Mouse (Mus musculus) forebrain, embryonic 11.5 days (tissue): ENCODE data around the gene Emilin2. TPM values are rescaled to one million over a fixed set of nuclear protein-coding genes. Genes with fewer than 3 reads are reported as not detected.
"Not testable (repeated sequence)": the region's sequence is repeated elsewhere in the genome, so short reads cannot be mapped to it uniquely, and the experiment has no call there.

Experiments used
- ATAC-seq: fragments of 200-750 bp; cut with Nextera tagmentation; replicated peaks from 2 replicates; pipeline ENCODE4 v1.8.0; 2017; ENCODE audit warnings: moderate TSS enrichment; ENCODE audit not compliant: low FRiP score
- DNase-seq: peaks from one replicate; pipeline ENCODE4 v3.0.0-alpha.2; 2017; ENCODE audit warnings: low spot score
- H3K27ac ChIP-seq: fragments of 300-500 bp; sonication (generic); 2 replicates; pipeline ENCODE4 v1.5.1; 2014; ENCODE audit warnings: low read depth, low read length
- H3K27me3 ChIP-seq: fragments of 300-500 bp; sonication (generic); 2 replicates; pipeline ENCODE4 v1.6.1; 2014; ENCODE audit warnings: mild to moderate bottlenecking, low read length, mixed read lengths; ENCODE audit not compliant: control insufficient read depth, insufficient read depth
- H3K36me3 ChIP-seq: fragments of 300-500 bp; sonication (generic); 2 replicates; pipeline ENCODE4 v1.6.1; 2014; ENCODE audit warnings: mild to moderate bottlenecking, low read length, moderate library complexity, mixed read lengths; ENCODE audit not compliant: control insufficient read depth, insufficient read depth
- H3K4me1 ChIP-seq: fragments of 300-500 bp; sonication (generic); replicated peaks from 2 replicates; pipeline ENCODE4 v1.6.1; 2014; ENCODE audit warnings: low read length, mixed read lengths; ENCODE audit not compliant: control insufficient read depth, insufficient read depth
- H3K4me2 ChIP-seq: fragments of 300-500 bp; sonication (generic); 2 replicates; pipeline ENCODE4 v1.6.1; 2014; ENCODE audit warnings: low read depth, mild to moderate bottlenecking, low read length, moderate library complexity, mixed read lengths; ENCODE audit not compliant: severe bottlenecking
- H3K4me3 ChIP-seq: fragments of 300-500 bp; sonication (generic); 2 replicates; pipeline ENCODE4 v1.5.1; 2014; ENCODE audit warnings: low read depth, low read length
- H3K9ac ChIP-seq: fragments of 300-500 bp; sonication (generic); 2 replicates; pipeline ENCODE4 v1.6.1; 2014; ENCODE audit warnings: low read length
- H3K9me3 ChIP-seq: fragments of 300-500 bp; sonication (generic); 2 replicates; pipeline ENCODE4 v1.6.1; 2016; ENCODE audit warnings: low read length, mixed read lengths; ENCODE audit not compliant: control insufficient read depth
- WGBS: fragments of 180-500 bp; shearing (Covaris S2); extraction: QIAGEN DNeasy Blood & Tissue Kit; methylation state at CpG from one replicate; pipeline ENCODE4 v1.1.7; 2014; 5-methylcytosine and 5-hydroxymethylcytosine counted together
- polyA plus RNA-seq: library from polyadenylated mRNA; unstranded; fragments of >200 nt; fragmentation: Nextera tagmentation; extraction: Ambion mirVana; gene quantifications from 2 replicates; pipeline ENCODE4 v1.2.1, GENCODE M21; 2014

The Emilin2 gene
- polyA plus RNA-seq, 1 experiment from 2014 or later: 10.3 TPM

DNA sequence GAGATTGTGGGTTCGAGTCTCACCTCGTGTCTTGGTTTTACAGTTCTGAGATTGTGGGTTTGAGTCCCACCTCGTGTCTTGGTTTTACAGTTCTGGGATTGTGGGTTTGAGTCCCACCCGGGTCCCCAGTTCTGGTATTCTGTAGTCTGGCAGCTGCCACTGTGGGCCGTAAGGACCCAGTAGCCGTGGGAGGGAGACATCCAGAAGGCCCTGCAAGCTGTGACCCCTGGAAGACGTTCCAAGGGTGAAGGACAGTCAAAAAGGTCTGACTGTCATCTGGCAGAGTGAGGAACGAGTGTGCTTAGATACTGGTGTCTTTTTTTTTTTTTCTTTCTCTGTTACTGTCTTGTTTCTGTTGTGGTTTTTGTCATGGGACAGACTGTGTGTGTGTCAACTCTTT lies 9.0 kb upstream of the Emilin2 start:
- H3K4me3 ChIP-seq, DNase-seq, H3K27ac ChIP-seq, ATAC-seq, H3K9me3 ChIP-seq, H3K4me2 ChIP-seq, H3K4me1 ChIP-seq, H3K9ac ChIP-seq, H3K27me3 ChIP-seq, H3K36me3 ChIP-seq: not testable (repeated sequence)
- 94% methylated on average over 8 of the region's 8 CpGs for WGBS

DNA sequence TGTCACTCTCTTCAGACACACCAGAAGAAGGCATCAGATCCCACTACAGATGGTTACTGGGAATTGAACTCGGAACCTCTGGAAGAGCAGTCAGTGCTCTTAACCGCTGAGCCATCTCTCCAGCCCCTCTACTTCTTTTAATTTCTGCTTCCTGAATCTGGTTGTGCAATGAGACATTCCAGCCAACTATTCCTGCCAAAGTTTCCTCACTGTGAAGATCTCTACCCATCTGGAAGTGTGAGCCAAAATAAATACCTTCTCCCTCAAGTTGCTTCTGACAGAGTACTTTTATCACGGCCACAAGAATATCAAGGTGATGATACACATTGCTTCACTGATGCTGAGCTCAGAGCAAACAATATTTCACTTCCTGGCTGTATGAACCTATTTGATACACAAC lies 7.6 kb upstream of the Emilin2 start:
- DNase-seq: no peak
- Histone ChIP-seq H3K4me3 (no peak overlapping the region), H3K27me3 (no peaks in the 10 kb centered on the region), H3K9ac (no peak overlapping the region), H3K4me1 (no peaks in the 10 kb centered on the region), H3K36me3 (no peaks in the 10 kb centered on the region), H3K9me3 (no peaks in the 10 kb centered on the region), H3K27ac (no peak overlapping the region), H3K4me2 (no peak overlapping the region)
- 98% methylated on average over 3 of the region's 3 CpGs for WGBS
- ATAC-seq: no peak

DNA sequence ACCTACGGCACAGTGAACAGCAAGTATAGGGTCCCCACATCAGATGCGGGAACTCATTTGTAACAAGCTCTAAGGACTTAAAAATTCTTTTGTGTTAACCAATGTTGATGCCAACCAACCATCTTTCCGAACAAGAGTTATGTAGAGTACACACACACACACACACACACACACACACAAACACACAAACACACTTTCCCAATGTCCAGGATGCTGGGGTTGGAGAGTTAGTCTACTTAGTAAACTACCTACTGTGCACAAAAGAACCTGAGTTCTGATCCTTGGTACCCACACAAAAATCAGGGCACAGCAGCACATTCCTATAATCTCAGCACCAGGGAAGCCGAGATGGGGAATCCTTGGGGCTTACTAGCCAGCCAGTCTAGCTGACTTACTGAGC lies 5.8 kb upstream of the Emilin2 start:
- no peak overlapping the region for H3K4me3 ChIP-seq
- H3K4me2 ChIP-seq: no peak overlapping the region
- WGBS: 94% methylated on average over 4 of the region's 4 CpGs
- H3K9me3 ChIP-seq: no peaks in the 10 kb centered on the region
- ATAC-seq (no peak), DNase-seq (no peak)
- H3K27me3 ChIP-seq: no peaks in the 10 kb centered on the region
- no peak overlapping the region for H3K27ac ChIP-seq
- no peaks in the 10 kb centered on the region for H3K4me1 ChIP-seq
- H3K36me3 ChIP-seq: no peaks in the 10 kb centered on the region
- no peak overlapping the region for H3K9ac ChIP-seq

DNA sequence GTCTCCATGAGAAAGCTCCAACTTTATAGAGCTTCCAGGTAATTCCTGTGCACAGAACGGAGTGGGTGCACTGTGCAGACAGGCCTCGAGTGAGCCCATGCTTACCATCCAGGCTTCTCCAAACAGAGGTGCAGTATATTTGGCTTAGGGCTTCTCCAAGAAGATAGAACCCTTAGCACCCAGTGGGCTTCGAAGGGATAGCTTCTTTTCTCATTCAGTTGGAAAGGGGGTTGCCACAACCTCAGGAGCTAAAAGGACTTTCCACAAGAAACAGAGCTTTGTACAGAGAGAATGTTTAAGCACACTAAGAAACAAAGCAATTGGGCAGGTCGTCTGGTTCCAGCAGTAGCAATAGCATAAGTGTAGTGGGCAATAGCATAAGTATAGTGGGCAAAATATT lies 2.5 kb upstream of the Emilin2 start:
- WGBS: 77% methylated on average over 4 of the region's 4 CpGs
- Histone ChIP-seq H3K4me1 (peaks cover 4% of the 10 kb centered on the region; the same call in 1 of the 2 replicates), H3K4me3 (no peak overlapping the region), H3K36me3 (no peaks in the 10 kb centered on the region), H3K4me2 (no peak overlapping the region), H3K9me3 (no peaks in the 10 kb centered on the region), H3K27me3 (no peaks in the 10 kb centered on the region), H3K9ac (no peak overlapping the region), H3K27ac (no peak overlapping the region)
- ATAC-seq (no peak), DNase-seq (no peak)

- peak overlapping the region; percentile 68 for H3K9ac ChIP-seq
- H3K4me3 ChIP-seq: peak overlapping the region; percentile 62
- WGBS: under 1% methylated on average over 67 of the region's 67 CpGs
- no peaks in the 10 kb centered on the region for H3K27me3 ChIP-seq
- H3K4me2 ChIP-seq: peak overlapping the region; percentile 100
- ATAC-seq: peak; percentile 67
- H3K9me3 ChIP-seq: no peaks in the 10 kb centered on the region
- DNase-seq: peak; percentile 75
- H3K36me3 ChIP-seq: no peaks in the 10 kb centered on the region
- H3K4me1 ChIP-seq: peaks cover 6% of the 10 kb centered on the region; the same call in 1 of the 2 replicates
- no peak overlapping the region for H3K27ac ChIP-seq
Measured at GRCm38 (mm10) chr17:71310486-71311339, 1.1 kb downstream of the Emilin2 start.

- H3K36me3 ChIP-seq: no peaks in the 10 kb centered on the region
- H3K4me2 ChIP-seq: peak overlapping the region; percentile 100
- peaks cover 6% of the 10 kb centered on the region; the same call in 1 of the 2 replicates for H3K4me1 ChIP-seq
- H3K9ac ChIP-seq: peak overlapping the region; percentile 68
- no peak overlapping the region for H3K27ac ChIP-seq
- no peaks in the 10 kb centered on the region for H3K27me3 ChIP-seq
- ATAC-seq (peak; percentile 26; the same call in 1 of the 2 replicates), DNase-seq (peak; percentile 60)
- WGBS: 5% methylated on average over 23 of the region's 23 CpGs
- no peaks in the 10 kb centered on the region for H3K9me3 ChIP-seq
- H3K4me3 ChIP-seq: peak overlapping the region; percentile 62
Measured at GRCm38 (mm10) chr17:71309711-71310485, 1.9 kb downstream of the Emilin2 start.

DNA sequence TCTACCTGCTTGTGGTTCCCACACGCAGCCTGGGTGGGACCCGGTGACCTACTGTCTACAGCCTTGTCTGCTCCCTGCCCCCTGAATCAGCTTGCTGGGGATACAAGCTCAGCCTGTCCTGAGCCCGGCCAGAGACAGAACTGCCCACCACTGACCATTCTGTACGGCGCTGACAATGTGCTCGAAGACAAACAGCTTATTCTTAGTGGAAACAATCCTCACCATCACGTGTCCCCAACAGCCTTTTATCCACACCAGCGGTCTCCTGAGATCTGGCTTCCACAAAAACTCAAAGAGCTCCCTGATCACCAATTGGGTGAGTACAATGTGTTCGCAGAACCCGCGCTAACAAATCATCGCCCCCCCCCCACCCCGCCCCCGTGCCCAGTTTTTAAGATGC lies 2.6 kb downstream of the Emilin2 start:
- Histone ChIP-seq H3K9ac (no peak overlapping the region), H3K36me3 (no peaks in the 10 kb centered on the region), H3K27me3 (no peaks in the 10 kb centered on the region), H3K4me1 (peaks cover 6% of the 10 kb centered on the region; the same call in 1 of the 2 replicates), H3K4me3 (no peak overlapping the region; the same call in 1 of the 2 replicates), H3K27ac (no peak overlapping the region), H3K9me3 (no peaks in the 10 kb centered on the region), H3K4me2 (peak overlapping the region; percentile 100; the same call in 1 of the 2 replicates)
- ATAC-seq (peak; percentile 58), DNase-seq (no peak)
- WGBS: 12% methylated on average over 14 of the region's 14 CpGs

DNA sequence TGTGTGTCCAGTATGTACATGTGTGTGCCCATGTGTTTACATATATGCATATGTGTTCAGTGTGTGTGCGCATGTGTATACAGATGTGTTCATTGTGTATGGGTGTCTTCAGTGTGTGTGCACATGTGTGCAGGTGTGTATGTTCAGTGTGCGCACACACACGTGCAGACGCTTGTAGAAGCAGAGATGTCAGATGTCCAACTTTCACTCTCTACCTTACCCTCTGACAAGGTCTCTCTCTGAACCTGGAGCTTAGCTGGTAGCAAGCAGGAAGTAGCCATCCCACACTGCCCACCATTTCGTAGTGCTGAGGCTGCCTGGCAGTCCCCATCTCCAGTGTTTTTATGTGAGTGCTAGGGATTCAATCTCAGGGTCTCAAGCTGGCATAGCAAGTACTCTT lies 3.5 kb downstream of the Emilin2 start:
- ATAC-seq (no peak), DNase-seq (no peak)
- H3K4me2 ChIP-seq: no peak overlapping the region
- H3K9me3 ChIP-seq: no peaks in the 10 kb centered on the region
- no peak overlapping the region for H3K4me3 ChIP-seq
- 88% methylated on average over 5 of the region's 5 CpGs for WGBS
- H3K27ac ChIP-seq: no peak overlapping the region
- no peaks in the 10 kb centered on the region for H3K27me3 ChIP-seq
- H3K36me3 ChIP-seq: no peaks in the 10 kb centered on the region
- H3K4me1 ChIP-seq: peaks cover 6% of the 10 kb centered on the region; the same call in 1 of the 2 replicates
- no peak overlapping the region for H3K9ac ChIP-seq
